Mouse (Mus musculus) forebrain, postnatal 0 days (tissue): ENCODE measurements around the gene Pdk2. TPM values are rescaled to one million over a fixed set of nuclear protein-coding genes. Genes with fewer than 3 reads are reported as not detected.

Experiments used
- ATAC-seq: fragments of 200-750 bp; cut with Nextera tagmentation; 2 replicates; pipeline ENCODE4 v1.8.0; 2017; ENCODE audit warnings: mild to moderate bottlenecking, moderate library complexity
- DNase-seq: peaks from one replicate; pipeline ENCODE4 v3.0.0-alpha.2; 2015
- H3K27ac ChIP-seq: fragments of 300-500 bp; sonication (generic); 2 replicates; pipeline ENCODE4 v1.5.1; 2014; ENCODE audit warnings: low read depth, mild to moderate bottlenecking, antibody characterized with exemption, low read length, moderate library complexity, mixed read lengths
- H3K27me3 ChIP-seq: fragments of 300-500 bp; sonication (generic); 2 replicates; pipeline ENCODE4 v1.6.1; 2014; ENCODE audit warnings: mild to moderate bottlenecking, low read length, mixed read lengths; ENCODE audit not compliant: insufficient read depth
- H3K36me3 ChIP-seq: fragments of 300-500 bp; sonication (generic); 2 replicates; pipeline ENCODE4 v1.6.1; 2014; ENCODE audit warnings: mild to moderate bottlenecking, moderate library complexity; ENCODE audit not compliant: insufficient read depth
- H3K4me1 ChIP-seq: fragments of 300-500 bp; sonication (generic); 2 replicates; pipeline ENCODE4 v1.6.1; 2014; ENCODE audit warnings: antibody characterized with exemption; ENCODE audit not compliant: insufficient read depth
- H3K4me2 ChIP-seq: fragments of 300-500 bp; sonication (generic); 2 replicates; pipeline ENCODE4 v1.6.1; 2014; ENCODE audit warnings: low read depth, mild to moderate bottlenecking, moderate library complexity
- H3K4me3 ChIP-seq: fragments of 300-500 bp; sonication (generic); 2 replicates; pipeline ENCODE4 v1.5.1; 2014; ENCODE audit warnings: low read depth, low read length, mixed read lengths
- H3K9ac ChIP-seq: fragments of 300-500 bp; sonication (generic); 2 replicates; pipeline ENCODE4 v1.6.1; 2014; ENCODE audit warnings: mild to moderate bottlenecking
- H3K9me3 ChIP-seq: fragments of 300-500 bp; sonication (generic); 2 replicates; pipeline ENCODE4 v1.6.1; 2016; ENCODE audit warnings: low read length
- CTCF ChIP-seq: sonication (generic); IDR thresholded peaks from 2 replicates; pipeline ENCODE4 v1.5.1; 2016; ENCODE audit warnings: antibody characterized with exemption, control low read depth, low read depth
- WGBS: fragments of 180-500 bp; shearing (Covaris S2); extraction: QIAGEN DNeasy Blood & Tissue Kit; methylation state at CpG from one replicate; pipeline ENCODE4 v1.1.7; 2014; 5-methylcytosine and 5-hydroxymethylcytosine counted together
- polyA plus RNA-seq: library from polyadenylated mRNA; unstranded; fragments of >200 nt; fragmentation: Nextera tagmentation; extraction: Ambion mirVana; gene quantifications from 2 replicates; pipeline ENCODE4 v1.2.1, GENCODE M21; 2015
- total RNA-seq: library from RNA; depleted of rRNA; stranded (reverse); fragments of >200 nt; gene quantifications from 2 replicates; pipeline ENCODE4 v1.2.3, GENCODE M21; 2014; rRNA removed

Gene Pdk2
- total and polyA plus RNA-seq, 2 experiments from 2014 or later: 6.9 to 38.1 TPM

GRCm38 (mm10) chr11:94978178-94978915 is 62.8 kb downstream of the Pdk2 start:
- 20% methylated on average over 9 of the region's 9 CpGs for WGBS
- peak; percentile 65 for DNase-seq
- H3K36me3 ChIP-seq: no peaks in the 10 kb centered on the region
- peak overlapping the region; percentile 69 for H3K9ac ChIP-seq
- H3K27ac ChIP-seq: peak overlapping the region; percentile 96
- H3K4me3 ChIP-seq: peak overlapping the region; percentile 31
- no peak for TF ChIP-seq CTCF
- H3K4me1 ChIP-seq: peaks cover 16% of the 10 kb centered on the region
- ATAC-seq: peak; percentile 61
- H3K4me2 ChIP-seq: peak overlapping the region; percentile 50
- no peaks in the 10 kb centered on the region for H3K27me3 ChIP-seq
- H3K9me3 ChIP-seq: no peaks in the 10 kb centered on the region

Other genes with a start within 250 kb of the Pdk2 start
- 26.5 and 177 TPM in 2 replicates for gene Col1a1, start 105.1 kb downstream of the Pdk2 start, total RNA-seq
- 33.2 and 43.3 TPM in 2 replicates for gene Col1a1, start 105.1 kb downstream of the Pdk2 start, polyA plus RNA-seq
- not detected in 2 replicates for gene Hils1, start 73.8 kb downstream of the Pdk2 start, total RNA-seq
- not detected in 2 replicates for gene Hils1, start 73.8 kb downstream of the Pdk2 start, polyA plus RNA-seq
- gene Sgca, start 65.0 kb downstream of the Pdk2 start, total RNA-seq: 0.15 TPM in 1 of 2 replicates, not detected in the other
- gene Sgca, start 65.0 kb downstream of the Pdk2 start, polyA plus RNA-seq: 0.09 and 0.13 TPM in 2 replicates
- gene Ppp1r9b, start 50.3 kb downstream of the Pdk2 start, total RNA-seq: 184 and 202 TPM in 2 replicates
- 22.3 and 24.9 TPM in 2 replicates for gene Ppp1r9b, start 50.3 kb downstream of the Pdk2 start, polyA plus RNA-seq
- 145 and 150 TPM in 2 replicates for gene Samd14, start 31.5 kb downstream of the Pdk2 start, total RNA-seq
- gene Samd14, start 31.5 kb downstream of the Pdk2 start, polyA plus RNA-seq: 113 and 130 TPM in 2 replicates
- gene Itga3, start 35.4 kb upstream of the Pdk2 start, total RNA-seq: 12.3 and 23.5 TPM in 2 replicates
- 5.2 and 7.4 TPM in 2 replicates for gene Itga3, start 35.4 kb upstream of the Pdk2 start, polyA plus RNA-seq
- gene Dlx3, start 78.8 kb upstream of the Pdk2 start, total RNA-seq: 0.14 TPM in 1 of 2 replicates, not detected in the other
- gene Dlx3, start 78.8 kb upstream of the Pdk2 start, polyA plus RNA-seq: not detected in 2 replicates
- gene Dlx4, start 104.9 kb upstream of the Pdk2 start, total RNA-seq: 0.15 TPM in 1 of 2 replicates, not detected in the other
- gene Dlx4, start 104.9 kb upstream of the Pdk2 start, polyA plus RNA-seq: 0.49 and 0.82 TPM in 2 replicates
- not detected in 2 replicates for gene Tac4, start 220.2 kb upstream of the Pdk2 start, total RNA-seq
- not detected in 2 replicates for gene Tac4, start 220.2 kb upstream of the Pdk2 start, polyA plus RNA-seq